Mouse (Mus musculus): ENCODE results near the gene Irgm2. TPM values are rescaled to one million over a fixed set of nuclear protein-coding genes. Genes with fewer than 3 reads are reported as not detected.
A peak's percentile ranks its signal among the peaks of the same experiment; 100 is the strongest.
"Not testable (repeated sequence)": the region's sequence is repeated elsewhere in the genome, so short reads cannot be mapped to it uniquely, and the experiment has no call there.

Gene Irgm2
- total RNA-seq (2021): 10 to 100 TPM; 13.7 to 18.8 TPM
- long read RNA-seq, experiment 1, partial matches to known transcripts: 0 of 3 reads
- long read RNA-seq, experiment 1, other reads (novel, unspliced or antisense): 2 of 3 reads
- long read RNA-seq, experiment 2, partial matches to known transcripts: 0 of 1 reads
- long read RNA-seq, experiment 2, other reads (novel, unspliced or antisense): 0 of 1 reads

- DNase-seq: peak; percentile 86 to 92
These were observed at the start of gene Irgm2, which contains the start of gene Igtp for GRCm38 (mm10) chr11:58199229-58200037. Gene Irgm2 (plus strand): TSS chr11:58199618. Gene Igtp (plus strand): TSS chr11:58199556.

GRCm38 (mm10) chr11:58155458-58155857 is 44.0 kb upstream of the Irgm2 start:
- DNase-seq: peak in 1 of 2 experiments; percentile 15

DNA sequence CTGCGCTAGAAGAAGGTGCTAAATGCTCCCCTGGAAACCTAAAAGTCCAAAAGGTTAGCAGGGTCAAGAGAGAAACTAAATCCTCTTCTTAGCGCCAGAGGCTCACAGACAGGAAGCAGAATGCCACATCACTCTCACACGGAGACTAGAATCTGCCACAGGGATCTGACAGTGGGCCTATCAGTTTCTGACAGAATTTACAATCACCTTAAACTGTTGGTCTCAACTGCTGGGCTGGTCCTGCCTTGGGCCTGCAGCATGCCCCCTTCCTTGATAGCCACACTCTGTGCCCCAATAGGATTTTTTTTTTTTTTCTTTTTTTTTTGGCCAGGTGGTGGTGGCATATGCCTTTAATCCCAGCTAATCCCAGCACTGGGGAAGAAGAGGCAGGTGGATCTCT is 42.5 kb upstream of the Irgm2 start:
- no peak for DNase-seq

DNA sequence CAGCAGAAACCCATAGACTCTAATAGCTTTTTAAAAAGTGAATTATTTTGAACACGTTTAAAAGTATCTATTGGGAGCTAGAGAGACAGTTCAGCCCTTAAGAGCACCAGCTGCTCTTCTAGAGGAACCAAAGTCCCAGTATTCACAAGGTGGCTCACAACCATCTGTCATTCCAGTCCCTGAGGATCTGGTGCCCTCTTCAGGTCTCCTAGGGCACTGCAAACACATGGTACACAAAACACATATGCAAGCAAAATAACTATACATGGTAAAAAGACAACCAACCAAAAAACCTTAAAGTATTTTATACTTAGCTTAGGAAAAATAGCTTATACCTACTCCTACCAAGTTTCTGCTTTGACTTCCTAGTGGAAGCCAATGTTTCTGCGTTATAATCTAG is 34.3 kb upstream of the Irgm2 start:
- no peak for DNase-seq

DNA sequence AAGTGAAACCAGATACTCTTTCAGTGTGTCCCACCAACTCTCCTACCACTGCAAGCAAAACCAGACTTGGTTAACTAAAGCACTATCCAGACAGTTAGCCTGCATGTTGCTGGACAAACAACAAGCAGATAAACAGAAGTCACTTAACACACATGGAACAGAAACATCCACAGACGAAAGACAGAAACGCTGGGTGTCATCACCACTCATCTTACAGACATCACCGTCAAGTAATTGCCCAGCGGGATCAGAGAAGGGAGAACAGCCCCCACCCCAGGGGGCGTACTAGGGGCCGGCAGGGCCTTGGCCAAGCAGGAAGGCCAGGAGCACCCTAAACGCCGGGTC is 31.6 kb upstream of the Irgm2 start:
- DNase-seq: no peak

DNA sequence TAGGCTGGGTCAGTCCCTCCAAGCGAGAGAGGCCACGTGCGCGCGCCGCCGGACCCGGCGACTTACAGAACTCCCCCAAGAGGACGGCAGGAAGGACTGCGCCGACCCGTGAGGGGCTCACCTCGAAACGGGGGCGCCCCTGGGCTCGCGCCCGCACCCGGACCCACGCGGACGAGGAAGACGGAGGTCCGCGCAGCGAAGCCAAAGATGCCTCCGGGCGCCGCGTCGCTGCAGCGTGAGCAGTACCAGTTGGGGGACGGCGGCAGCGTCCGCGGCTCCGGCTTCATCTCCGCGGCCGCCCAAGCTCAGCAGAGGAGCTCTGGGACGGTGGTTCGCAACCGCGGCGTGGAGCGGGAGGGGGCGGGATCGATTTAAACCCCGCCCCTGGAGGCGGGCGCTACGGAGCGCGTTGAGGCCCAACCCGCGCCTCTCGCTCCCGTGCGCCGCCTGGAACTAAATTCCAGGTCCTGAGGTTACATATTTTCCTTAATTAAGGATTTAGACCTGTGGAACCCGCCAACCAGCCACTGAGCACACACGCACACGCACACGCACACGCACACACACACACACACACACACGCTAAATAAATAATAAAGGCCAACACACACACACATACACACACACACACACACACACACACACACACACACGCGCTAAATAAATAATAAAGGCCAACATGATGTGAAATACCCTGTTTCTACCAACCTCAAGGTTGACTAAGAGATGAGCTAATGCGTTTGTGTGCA is 31.1 kb upstream of the Irgm2 start, which contains the start of gene Gemin5:
Gene Gemin5 (minus strand): TSS at position 373 of the 749 bp plus-strand sequence.
- DNase-seq: peak; percentile 87 to 91

GRCm38 (mm10) chr11:58169666-58170065 is 29.8 kb upstream of the Irgm2 start:
- DNase-seq: no peak

GRCm38 (mm10) chr11:58171459-58172091 is 27.8 kb upstream of the Irgm2 start, which contains the start of gene Mrpl22:
Gene Mrpl22 (plus strand): TSS chr11:58171661.
- peak; percentile 96 to 97 for DNase-seq

GRCm38 (mm10) chr11:58179563-58179962 is 19.9 kb upstream of the Irgm2 start:
- peak; percentile 62 to 81 for DNase-seq

GRCm38 (mm10) chr11:58179986-58180385 is 19.4 kb upstream of the Irgm2 start:
- not testable (repeated sequence) for DNase-seq

DNA sequence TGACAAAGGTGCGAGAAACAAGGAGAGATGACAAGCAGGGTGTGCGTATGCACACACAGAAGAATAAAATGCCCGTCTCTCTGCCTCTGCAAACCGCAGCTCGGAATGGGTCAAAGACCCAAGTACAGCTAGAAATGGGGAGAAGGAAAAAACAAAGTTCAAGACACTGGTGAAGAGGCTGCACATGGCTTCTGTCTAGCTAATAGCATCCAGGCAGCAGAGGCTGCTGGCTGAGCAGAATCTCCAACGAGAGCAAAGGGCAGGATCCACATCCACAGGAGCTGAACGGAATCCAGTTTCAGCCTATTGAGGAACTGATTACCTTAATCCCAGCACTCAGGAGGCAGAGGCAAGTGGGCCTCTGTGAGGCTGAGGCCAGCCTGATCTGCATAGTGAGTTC is 18.7 kb upstream of the Irgm2 start:
- DNase-seq: no peak

DNA sequence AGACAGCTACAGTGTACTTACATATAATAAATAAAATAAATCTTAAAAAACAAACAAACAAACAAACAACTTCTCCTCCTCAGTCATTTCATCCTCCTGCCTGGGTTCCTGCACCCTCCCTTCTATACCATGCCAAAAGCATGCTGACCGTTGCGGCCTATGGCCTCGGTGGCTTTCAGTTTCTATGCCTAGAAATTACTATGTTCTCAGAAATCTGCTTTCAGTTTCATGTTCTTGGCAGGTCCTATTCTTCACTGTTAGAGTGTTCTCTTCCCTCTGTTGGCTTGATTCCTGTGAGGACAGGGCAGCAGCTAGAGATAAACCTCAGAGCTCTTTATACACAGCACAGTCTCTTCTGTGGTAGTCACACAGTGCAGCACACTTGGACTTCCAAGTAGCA is 15.8 kb upstream of the Irgm2 start:
- DNase-seq: no peak

DNA sequence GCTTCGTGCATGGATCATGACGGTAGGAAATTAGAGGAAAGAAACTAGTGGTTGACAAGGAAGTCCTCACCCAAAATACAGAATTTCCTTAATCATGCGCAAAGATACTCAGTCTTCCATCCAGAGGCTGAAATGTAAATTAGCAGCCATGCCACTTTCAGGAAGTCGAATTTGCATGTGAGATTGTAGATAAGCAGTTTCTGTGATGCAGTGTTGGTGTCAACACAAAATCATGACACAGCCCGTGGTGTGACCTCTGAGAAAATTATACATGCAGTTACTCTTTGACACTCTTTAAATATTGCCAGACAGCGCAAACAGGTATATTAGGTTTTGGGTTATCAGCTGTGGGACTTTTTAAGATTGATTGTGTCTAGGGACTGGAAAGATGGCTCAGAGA is 9.7 kb upstream of the Irgm2 start:
- no peak for DNase-seq

DNA sequence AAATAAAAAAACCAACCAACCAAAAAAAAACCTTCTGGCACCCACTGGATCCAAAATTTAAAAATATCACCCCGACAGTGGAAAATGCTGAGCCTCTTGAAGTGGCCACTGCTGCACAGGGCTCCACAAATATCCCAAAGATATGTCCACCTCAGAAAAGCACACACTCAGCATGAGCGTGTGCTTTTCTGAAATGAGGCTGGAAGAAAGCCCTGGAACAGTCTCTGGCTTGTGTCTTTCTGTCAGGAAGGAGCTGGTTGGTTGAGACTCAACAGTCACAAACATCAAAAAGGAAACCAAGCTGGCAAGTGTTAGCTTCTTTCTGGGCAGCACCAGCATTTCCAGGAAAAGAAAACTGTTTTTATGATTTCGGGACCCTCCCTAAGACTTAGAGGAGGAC is 6.1 kb upstream of the Irgm2 start:
- no peak for DNase-seq

- no peak for DNase-seq
These were observed 5.4 kb upstream of the Irgm2 start for GRCm38 (mm10) chr11:58193860-58194520.

DNA sequence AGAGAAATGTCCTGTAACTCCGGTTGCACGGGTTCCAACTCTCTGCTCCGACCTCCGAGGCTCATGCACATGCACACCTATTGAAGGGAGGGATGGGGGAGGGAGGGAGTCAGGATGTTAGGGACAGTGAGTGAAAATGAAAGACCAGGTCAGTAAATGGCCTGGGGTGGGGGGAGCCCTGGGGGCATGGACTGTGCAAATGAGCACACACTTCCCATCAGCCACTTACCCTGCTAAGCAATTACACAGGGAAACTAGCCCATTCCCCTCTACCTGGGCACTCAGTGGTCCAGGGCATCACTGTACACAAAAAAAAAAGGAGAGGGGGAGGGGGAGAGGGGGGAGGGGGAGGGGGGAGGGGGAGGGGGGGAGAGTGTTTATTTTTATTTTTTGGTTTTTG is 755 bp upstream of the Irgm2 start:
- no peak for DNase-seq

- DNase-seq: no peak
These were observed 808 bp downstream of the Irgm2 start for GRCm38 (mm10) chr11:58200226-58200625.

DNA sequence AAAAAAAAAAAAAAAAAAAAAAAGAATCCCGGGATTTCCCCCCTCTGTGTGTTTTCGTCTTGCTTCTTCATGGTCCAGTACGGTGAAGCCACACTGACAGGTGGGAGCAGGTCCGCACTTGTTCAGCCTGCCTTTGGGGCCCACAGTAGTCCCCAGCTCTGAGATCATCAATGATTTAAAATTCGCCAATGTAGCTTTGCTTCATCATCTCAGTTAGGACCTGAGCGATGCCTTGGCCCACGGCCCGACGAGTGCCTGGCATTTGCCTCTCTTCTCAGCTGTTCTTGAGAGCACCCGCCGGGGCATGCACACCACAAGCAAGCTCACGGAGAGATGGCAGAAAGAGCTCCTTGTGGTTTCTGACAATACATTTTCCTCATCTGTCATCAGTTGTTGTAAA is 1.6 kb downstream of the Irgm2 start:
- DNase-seq: no peak

DNA sequence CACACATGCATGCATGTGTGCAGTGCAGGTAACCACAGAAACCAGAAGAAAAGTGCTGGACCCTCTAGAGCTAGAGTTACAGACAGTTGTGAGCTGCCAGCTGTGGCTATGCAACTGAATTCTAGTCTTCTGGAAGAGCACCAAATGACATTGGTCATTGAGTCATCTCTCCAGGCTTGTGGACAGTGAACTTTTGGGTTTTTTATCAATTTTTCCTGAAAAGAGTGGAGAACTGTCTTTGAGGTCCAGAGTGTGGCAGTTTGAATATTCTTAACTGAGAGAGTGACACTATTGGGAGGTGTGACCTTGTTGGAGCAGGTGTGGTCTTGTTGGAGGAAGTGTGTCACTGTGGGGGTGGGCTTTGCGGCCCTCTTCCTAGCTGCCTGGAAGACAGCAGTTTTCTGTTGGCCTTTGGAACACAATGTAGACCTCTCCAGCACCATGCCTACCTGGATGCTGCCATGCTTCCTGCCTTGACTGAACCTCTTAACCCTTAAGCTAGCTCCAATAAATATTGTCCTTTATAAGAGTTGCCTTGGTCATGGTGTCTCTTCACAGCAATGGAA is 11.0 kb downstream of the Irgm2 start:
- DNase-seq: no peak

- no peak for DNase-seq
These were observed 11.8 kb downstream of the Irgm2 start for GRCm38 (mm10) chr11:58211062-58211681.

DNA sequence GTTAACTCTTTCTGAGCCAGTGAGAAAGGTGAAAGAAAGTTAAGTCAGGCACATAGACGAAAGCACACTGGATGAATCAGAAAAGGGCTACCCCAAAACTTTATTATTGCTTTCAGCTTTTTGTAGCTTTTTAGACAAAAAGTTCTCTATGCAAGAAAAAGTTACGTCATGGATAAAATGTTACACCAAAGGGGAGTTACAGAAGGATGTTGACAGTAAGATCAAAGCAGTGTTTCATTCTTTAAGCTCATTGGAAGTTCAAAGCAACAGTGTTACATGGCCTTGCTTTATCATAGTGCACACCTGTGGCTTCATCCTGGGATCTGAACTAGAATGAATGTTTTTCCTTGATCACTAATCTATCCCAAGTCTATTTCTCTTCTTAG is 12.3 kb downstream of the Irgm2 start:
- DNase-seq: no peak

Measured in adrenal gland, postnatal 36 days (tissue).